Mouse (Mus musculus): Measurements from ENCODE around the gene Phactr4.

DNA sequence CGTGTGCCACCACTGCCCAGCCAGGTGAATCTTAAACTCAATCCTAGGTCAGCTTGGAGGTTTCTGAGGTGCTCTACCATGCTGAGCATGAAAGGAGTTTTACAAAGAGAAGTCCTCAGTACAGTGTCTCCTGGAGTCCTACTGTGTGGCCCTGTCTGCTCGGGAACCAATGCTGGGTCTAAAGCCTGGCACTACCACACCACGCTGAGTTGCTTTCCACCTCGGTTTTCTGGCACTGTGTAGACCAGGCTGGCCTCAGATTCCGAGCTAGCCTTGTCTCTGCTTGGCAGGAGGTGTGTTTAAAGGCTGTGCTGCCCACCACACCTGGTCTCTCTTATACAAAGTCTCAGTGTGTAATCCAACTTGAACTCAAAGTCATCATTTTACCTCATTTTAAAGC lies 109.7 kb downstream of the Phactr4 start:
- TF ChIP-seq MAX (IDR thresholded peaks at IDR 0.05; ENCODE audit: low read length) (no peak), CHD1 (IDR thresholded peaks at IDR 0.05; ENCODE audit: low read depth, low read length) (no peak), MXI1 (IDR thresholded peaks at IDR 0.05; ENCODE audit: low read depth, low read length) (no peak), RCOR1 (IDR thresholded peaks at IDR 0.05; ENCODE audit: low read depth, low read length) (no peak), POLR2A (IDR thresholded peaks at IDR 0.05; ENCODE audit: control insufficient read depth in 1 of 2, insufficient read depth in 1 of 2, low read depth in 1 of 2, low read length in 2 of 2, poor library complexity in 1 of 2) (no peak), CTCF (IDR thresholded peaks at IDR 0.05 in 2 of 3, conservative IDR thresholded peaks at IDR 0.05 in 1 of 3; ENCODE audit: control insufficient read depth in 1 of 3, insufficient read depth in 1 of 3, low read depth in 2 of 3, low read length in 3 of 3, poor library complexity in 1 of 3, severe bottlenecking in 1 of 3) (no peak)
